Mouse (Mus musculus) cerebellum, adult 18-20 months (tissue): ENCODE results near the gene Rtl6.

Source experiments
- DNase-seq, 2 experiments: peaks; one replicate each; pipeline ENCODE4 v3.0.0; 2021

The Rtl6 gene

GRCm38 (mm10) chr15:84536611-84537010 lies 21.0 kb downstream of the Rtl6 start:
- no peak for DNase-seq

GRCm38 (mm10) chr15:84535953-84536352 lies 21.7 kb downstream of the Rtl6 start:
- DNase-seq, result no peak

GRCm38 (mm10) chr15:84532211-84532610 lies 25.4 kb downstream of the Rtl6 start:
- DNase-seq, result no peak

- no peak for DNase-seq
Observed at GRCm38 (mm10) chr15:84531535-84531934, 26.1 kb downstream of the Rtl6 start.

GRCm38 (mm10) chr15:84526921-84527320 lies 30.7 kb downstream of the Rtl6 start:
- DNase-seq, result no peak

- DNase-seq, result no peak
Observed at GRCm38 (mm10) chr15:84525222-84525883, 32.3 kb downstream of the Rtl6 start.

GRCm38 (mm10) chr15:84522953-84523689 lies 34.5 kb downstream of the Rtl6 start:
- DNase-seq, result no peak

- DNase-seq, result no peak
Observed at GRCm38 (mm10) chr15:84521486-84521885, 36.1 kb downstream of the Rtl6 start.

GRCm38 (mm10) chr15:84518540-84518939 lies 39.1 kb downstream of the Rtl6 start:
- no peak for DNase-seq

- no peak for DNase-seq
Observed at GRCm38 (mm10) chr15:84512626-84513296, 44.9 kb downstream of the Rtl6 start.

GRCm38 (mm10) chr15:84509981-84510380 lies 47.6 kb downstream of the Rtl6 start:
- no peak for DNase-seq

- DNase-seq, result no peak
Observed at GRCm38 (mm10) chr15:84509161-84509560, 48.5 kb downstream of the Rtl6 start.

GRCm38 (mm10) chr15:84506026-84506425 lies 51.6 kb downstream of the Rtl6 start:
- DNase-seq, result no peak

- no peak for DNase-seq
Observed at GRCm38 (mm10) chr15:84504895-84505294, 52.7 kb downstream of the Rtl6 start.
